Mouse (Mus musculus) lung, postnatal 36 days (tissue): ENCODE measurements at regions not wholly inside any gene's neighbourhood (a gene's known extent, or its start where the extent isn't known, plus 50 kb on each side); places are given as distances from the start of the nearest gene placed in this dataset.

ENCODE experiments used
- DNase-seq: peaks from one replicate; pipeline ENCODE4 v3.0.0; 2022; ENCODE audit warnings: mixed read lengths

DNA sequence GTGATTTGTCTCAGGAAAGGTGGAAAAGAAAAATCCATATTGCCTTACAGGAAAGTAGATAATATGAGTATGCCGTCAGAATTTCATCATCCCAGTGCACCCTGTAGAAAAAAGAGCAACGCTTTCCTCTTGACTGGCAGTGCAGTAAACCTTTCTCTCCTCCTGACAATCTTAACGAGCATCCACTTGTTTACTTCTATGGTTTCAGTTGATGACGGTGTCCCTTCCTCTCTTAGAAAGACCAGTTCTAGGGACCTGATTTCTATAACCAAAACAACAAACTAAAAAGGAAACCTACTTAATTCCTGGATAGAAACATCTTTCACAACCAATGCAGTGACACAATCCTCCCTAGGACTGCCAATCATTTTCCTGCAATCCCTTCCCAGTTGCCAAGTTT lies 714.3 kb upstream of the Cited2 start:
- no peak for DNase-seq

DNA sequence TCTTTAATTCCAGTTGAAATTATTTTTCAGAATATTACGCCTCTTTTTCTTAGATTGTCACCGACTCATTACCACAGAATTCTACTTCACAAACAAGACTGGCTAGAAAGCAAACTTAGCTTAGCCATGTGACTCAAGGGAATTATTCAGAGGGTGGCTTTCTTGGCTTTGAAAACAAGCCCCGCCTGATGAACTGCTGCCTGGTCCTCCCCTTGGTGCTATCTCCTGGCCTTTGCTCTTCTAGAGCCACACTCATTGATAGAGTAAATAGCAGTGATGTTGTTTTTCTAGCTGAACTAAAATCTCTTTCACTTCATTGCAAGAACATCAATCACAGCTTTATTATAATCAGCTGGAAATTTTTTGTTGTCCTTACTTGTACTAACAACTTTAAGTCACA lies 713.0 kb upstream of the Cited2 start:
- no peak for DNase-seq

DNA sequence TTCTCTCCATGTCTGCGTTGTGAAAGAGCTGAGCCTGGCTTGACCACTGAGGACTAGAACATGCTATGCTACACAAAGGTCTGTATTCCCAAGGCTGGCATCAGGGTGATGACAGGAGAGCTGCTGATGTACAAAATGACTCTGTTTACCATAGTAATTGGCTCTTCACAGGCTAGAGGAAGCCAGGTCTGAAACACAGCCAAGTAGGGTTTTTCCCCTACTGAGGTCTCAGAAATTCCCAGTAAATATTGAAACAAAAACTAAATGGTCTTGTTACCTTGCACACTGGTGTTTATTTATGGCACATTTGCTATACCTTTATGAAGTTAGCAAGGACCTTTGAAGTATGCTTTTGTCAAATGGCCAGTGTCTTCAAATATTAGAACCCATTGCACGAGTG lies 711.1 kb upstream of the Cited2 start:
- peak; percentile 4 for DNase-seq

DNA sequence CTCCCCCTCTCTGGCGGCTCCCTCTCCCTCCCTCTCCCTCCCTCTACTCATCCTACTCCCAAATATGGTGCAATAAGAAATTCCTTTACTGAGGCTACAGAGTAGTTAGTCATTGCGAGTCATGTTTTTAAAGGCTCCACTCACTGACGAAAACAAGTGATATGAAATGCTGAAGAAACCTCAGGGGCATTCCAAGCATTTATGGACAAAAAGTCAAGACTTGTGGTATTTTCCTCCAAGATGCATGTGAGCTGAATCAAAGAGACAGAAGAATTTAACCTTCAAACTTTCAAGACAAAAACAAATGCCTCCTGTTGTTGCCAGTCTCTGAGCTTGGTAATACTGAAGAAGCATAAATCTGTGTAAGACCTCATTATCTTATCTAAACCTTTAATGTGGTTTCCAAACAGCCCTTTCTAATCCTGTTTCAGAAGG lies 710.5 kb upstream of the Cited2 start:
- DNase-seq = peak; percentile 16

DNA sequence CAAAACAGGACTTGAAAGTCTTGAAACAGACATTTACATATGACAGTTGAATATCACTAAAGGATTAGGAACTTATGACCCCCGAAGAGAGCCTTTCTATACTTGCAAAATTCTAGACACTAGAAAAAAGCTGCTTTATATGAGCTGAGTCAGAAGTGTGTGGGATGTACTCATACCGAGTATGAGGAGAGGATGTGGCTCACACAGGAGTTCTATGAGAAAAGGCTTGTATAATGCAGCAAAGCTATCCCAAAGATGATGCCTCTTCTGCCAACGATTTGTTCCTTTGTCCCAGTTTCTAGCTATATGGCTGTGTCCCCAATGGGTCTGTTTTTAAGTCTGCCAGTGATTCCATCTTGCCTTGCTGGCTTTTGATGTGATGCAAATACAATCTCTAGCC lies 708.2 kb upstream of the Cited2 start:
- DNase-seq = no peak

DNA sequence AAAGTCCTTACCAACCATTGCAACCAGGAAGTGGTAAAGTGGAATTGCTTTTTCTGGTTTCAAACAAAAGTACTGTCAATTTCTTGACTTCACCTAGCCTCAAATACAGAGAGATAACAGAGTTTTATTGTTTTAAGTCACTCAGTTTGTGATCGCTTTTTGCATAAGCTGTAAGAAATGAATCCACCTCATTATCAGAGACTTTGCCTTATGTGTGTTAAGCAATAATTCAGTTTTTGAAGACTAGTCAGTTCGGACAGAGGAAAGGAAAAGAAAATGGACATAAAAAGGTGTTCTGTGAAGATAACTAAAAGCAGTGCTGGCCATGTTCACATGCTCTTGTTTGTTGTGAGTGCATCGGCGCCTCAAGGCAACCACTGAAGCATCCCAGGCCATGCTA lies 706.2 kb upstream of the Cited2 start:
- DNase-seq = no peak

DNA sequence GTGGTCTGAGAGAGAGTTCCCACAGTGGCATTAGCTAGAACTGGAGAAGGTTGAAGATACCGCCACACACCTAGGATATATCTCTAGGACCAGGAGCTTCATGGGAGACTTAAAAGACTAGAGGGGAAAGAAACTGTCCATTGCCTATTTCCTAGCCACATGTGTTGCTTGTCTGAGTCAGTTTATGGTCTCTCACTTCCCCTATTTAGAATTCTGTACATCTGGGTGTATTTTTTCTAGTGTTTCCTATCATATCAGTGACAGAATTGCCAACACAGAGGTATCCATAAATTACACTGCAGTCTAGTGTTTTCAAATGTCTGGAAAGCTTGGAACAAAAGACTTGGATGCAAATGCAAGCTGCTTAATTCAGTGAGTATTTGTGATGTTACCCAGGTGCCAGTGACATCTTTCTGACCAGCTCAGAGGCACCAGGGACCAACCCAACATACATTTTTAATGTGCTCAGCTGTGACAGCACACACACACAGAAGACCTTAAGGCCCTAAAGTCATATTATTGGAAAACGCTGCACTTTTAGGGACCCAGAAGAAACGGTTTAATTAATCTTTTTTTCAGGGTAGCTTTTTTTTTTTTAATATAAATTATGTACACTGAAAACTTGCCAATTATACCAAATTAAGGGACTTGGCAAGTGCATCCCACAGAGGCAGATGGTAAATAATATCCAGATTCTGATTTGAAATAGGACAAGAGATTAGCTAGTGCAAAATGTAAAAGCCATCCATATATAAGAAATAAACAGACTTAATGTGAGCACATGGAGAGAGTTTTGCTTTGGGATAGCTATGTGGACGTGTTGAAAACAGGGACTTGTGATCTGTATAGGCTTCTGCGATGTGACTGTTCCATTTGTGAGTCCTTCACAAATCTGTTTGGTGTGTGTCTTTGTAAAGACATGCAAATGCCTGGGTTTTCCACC lies 700.5 kb upstream of the Cited2 start:
- DNase-seq = no peak

DNA sequence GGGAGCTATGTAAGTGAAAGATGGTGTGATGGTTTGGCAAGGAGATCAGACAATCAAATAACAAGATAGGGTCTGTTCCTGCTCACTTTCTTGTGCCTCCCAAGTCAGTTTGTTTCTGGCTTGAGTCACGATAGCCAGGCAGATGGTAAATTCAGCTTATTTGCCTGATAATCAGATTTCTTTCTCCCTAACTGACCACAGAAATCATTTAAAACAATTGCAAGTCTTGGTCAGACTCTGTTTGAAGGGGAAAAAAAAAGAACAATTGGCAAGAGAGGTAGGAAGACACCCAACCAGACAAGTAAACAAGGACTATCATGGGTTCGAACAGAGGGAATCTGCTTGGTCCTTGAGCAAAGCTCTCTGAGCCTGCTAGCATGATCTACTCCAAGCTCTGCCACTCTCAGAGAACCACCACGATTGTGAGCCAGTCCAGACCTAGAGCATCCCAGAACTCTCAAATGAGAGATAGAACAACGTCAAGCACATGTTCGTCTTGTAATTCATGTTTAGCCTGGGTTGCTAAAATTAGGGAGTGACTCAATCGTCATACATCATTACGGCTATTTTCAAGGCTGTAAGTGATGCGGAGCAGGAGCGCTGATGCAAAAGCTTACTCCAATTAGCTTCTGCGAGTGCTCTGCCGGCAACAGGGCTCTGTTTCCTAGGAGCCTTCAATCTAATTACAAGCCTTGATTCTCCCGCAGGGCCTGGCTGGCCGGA lies 699.3 kb upstream of the Cited2 start:
- DNase-seq = no peak

DNA sequence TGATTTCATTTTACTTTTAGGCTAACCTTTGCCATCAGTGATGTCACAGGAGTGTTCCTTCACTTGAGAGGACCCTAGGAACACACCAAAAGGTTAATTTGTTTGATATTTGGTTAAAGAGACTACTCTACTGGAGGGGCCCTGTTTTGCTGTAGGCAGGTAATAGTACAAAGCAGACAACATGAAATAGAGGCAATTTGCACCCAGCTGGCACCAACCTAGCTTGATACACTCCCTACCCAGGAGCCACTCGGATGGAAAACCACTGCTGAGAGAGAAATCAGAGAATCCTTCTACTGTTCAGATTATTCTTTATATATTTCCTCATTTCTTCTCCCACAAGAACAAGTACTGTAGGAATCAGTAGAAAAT lies 698.7 kb upstream of the Cited2 start:
- no peak for DNase-seq

DNA sequence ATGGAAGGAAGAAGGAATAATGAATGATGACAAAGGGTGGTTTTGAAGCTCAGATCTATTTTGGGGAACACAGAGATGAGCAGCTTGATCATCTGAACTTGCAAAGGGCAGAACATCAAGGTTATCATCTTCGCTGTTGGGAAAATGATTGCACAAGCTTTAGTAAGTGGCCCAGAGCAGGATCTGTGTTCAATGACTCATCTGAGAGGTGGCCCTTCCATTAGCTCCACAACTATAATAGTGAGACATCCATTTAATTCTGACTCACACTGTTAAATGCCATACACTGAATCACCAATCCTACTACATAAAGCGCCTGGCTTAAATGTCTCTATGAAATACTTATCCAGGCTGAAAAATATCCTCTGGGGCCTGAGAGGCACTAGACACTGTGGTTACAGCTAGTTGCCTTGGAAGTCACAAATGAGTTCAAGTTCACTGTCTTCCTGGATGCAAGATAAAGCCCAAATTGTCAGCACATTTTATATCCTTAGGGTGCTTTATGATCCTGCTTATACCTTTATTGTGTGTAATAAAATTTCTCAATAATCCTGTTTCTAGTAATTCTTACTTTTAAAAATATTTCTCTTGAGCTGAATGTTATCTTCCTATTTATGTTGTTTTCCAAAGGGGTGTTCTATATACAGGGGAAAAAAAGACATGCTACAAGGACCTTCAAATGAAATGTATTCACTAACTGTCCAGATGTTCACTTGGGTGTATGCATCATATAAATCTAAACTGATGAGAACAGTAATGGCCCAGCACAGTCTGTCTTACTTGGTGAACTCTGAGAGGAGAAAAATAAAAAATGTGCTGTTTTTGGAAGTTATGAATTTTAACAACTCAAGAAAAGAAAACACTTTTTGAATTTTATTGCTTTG lies 687.9 kb upstream of the Cited2 start:
- DNase-seq = no peak

DNA sequence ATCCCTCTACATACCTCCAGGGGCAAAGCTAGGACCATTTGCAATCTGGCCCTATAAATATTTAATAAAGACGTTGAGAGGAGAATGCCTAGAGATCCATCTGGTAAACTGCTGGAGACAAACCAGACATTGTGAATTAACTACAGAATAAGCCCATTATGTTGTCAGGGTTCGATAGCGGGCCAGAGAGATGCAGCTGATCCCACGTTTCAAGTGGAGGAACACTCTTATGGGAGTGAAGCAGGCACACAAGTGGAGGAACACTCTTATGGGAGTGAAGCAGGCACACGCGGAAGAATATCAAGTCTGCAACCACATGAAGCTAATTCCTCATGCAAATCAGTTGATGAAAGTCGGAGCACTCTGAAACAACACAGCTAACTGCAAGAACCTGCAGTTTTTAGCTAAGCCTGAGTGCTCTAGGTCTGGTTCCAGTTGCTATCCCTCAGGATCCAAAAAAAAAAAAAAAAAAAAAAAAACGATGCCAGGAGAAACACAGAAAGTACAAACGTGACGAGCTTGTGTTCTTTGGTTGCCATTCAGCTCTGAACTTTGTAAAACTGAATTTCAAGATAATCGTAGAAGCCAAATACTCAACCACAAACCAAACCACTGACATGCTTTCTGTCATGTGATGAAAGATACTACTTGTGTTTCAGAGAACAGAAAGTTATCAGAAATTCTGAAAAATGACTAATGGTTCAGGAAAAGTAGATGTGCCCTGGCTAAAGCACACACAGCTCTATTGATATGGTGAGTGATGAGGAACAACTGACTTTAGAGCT lies 684.6 kb upstream of the Cited2 start:
- no peak for DNase-seq

DNA sequence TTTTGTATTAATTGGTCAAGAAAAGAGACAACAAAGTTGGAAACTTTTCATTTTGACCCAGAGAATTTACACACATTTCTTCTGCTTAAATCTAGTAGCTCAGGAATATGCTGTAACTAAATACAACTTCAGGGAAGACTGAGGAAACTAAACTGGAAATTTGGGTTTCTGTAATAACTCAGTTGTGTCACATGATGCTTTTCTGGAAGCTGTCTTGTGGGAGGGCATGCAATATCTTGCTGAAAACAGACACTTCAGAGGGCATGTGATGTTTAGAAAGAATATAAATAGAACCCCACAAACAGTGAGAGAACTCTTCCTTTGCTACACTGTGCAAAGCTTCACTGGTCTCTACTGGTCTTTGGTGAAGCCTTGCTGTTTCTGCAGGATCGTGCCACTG lies 680.9 kb upstream of the Cited2 start:
- DNase-seq = no peak

DNA sequence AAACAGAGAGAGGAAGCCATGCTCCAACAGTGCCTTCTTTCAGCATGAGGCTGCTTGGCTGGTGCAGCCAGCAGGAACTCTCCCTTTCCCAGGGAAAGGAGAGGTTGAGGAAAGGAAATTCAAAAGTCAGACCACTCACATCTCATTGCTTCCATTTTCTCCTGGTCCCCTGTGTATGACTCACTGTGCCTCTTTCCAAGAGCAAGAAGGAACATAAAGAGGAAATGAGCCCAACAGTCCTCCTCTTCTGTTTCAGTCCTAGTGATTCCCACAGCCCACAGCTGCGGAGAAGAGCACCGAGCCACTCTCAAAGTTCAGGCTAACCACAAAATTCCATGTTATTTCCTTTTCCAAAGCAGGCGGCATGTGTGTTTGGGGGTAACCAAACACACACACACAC lies 680.0 kb upstream of the Cited2 start:
- DNase-seq = no peak

DNA sequence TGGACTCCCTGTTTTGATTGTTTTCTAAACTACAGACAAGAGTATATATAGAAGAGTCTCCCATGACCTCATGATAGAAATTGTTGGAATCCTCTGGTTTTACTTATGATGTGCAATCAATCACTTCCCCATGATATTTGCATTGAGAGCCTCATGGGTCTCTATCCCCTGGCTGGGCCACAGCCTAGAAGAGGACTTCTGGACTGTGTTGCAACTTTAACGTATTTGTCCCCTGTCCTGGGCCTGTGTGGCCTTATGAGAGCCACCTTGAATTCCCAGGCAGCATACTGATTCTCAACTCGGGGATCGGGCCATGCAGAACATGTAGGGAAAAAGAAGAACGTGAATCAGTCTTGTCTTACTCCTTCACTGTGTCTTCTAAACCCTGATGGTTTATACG lies 676.3 kb upstream of the Cited2 start:
- DNase-seq = no peak

DNA sequence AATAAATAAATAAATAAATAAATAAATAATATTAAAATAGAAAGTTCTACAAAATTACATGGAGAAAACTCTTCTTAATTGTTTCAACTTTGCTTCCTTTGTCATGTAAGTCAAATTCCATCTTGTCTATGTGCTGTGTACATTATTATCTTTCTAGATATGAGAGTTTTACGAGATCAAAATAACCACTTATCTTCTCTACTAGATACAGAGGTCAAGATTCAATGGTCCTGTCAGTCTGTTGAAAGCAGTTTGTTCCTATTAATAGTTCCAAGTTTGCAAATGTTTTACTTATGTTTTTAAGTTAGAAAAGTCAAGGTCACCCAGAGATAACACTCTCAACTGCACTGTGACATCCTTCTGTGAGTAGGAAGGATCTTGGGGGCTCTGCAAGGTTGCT lies 650.1 kb upstream of the Cited2 start:
- no peak for DNase-seq

DNA sequence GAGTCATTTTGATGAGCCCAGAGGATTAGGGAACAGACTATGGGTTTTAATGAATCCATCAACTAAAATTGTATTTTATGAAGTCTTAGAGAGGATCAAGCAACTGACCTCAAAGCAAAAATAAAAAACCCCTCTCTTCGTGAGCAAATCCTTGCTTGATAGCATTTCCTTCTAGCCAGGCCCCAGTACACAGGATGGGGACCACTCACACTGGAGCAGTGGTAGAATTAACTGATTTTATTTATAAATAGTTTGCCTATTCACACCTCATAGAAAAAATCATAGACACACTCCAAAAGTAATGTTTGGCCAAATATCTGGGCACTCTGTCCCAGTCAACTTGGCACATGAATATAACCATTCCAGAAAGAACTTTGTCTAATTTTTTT lies 649.0 kb upstream of the Cited2 start:
- no peak for DNase-seq

DNA sequence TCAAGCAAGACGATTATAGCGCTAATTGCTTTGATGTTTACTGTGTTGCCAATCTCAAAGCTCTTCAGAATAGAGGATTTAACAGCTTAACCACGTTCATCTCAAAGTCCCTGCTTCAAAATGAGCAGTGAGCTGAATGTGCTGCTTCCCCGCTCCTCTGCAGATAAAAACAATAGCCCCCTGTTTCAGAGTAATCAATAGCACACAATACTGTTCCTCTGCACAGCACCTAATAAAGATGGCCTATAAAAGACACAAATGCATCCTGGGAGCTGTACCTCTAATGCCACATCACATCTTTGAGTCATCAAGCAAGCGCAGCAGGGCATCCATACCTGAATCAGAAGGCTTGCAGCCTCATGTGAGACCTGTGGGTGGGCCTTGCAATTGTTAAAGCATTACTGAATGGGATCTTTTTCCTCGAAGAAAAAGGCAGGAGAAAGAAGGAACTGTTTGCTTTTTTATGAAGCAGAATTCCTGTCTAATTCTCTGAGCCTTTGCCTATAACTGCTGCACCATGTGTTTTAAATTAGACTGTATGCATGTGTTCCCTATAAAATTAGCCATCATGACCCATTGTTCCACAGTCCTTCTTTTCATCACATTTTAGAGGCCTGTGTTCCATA lies 648.5 kb upstream of the Cited2 start:
- no peak for DNase-seq

DNA sequence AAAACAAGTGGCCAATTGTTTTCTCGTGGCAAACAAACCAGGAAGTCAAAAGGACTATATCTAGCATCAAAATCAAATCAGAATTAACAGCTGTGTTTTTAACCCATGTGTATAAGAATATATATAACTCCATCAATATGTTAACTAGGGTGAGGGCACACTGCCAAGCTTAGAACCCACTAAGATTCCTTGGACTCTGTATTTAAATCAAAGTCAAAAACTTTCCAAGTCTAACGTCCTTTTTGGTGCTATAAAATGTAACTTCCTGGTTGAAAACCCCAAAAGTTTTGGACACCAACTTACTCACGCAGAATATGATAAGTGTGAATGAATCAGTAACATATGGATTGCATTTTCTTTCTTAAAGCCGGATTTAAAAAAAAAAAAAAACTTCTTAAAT lies 647.9 kb upstream of the Cited2 start:
- DNase-seq = no peak

DNA sequence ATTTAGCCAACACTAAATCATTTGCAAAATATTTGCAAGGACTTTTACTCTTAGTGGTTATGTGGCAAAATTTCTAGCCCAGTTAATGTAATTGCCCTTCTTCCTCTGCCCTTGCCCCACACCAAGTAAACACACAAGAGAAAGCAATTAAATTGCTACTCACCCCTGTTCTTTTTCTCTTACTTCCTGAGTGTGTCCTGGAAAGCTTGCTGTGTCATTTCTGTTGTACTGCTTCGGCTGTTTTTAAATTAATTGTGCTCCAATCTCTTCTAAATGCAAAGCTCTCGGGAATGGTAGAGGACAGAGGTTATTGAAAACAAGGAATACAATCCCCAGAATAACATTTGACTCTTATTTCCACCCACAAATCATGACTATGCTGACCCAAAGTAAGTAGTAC lies 647.4 kb upstream of the Cited2 start:
- DNase-seq = no peak

DNA sequence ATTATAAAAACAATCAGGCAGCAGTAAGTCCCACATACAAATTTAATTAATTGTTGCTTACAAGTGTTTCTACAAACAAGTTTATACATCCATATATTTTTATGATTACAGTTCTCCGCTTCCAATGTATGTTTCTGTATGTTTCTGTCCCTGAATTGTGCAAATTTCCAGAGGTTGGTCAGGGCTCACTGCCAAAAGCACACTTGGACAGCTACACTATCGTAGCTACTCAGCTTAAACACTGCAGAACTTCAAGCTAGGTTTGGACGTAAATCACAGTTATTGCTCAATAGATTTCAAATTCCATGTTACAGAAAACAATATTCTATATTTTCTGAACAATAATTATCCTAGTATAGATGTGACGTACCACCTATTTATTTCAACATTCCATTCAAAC lies 646.8 kb upstream of the Cited2 start:
- no peak for DNase-seq

DNA sequence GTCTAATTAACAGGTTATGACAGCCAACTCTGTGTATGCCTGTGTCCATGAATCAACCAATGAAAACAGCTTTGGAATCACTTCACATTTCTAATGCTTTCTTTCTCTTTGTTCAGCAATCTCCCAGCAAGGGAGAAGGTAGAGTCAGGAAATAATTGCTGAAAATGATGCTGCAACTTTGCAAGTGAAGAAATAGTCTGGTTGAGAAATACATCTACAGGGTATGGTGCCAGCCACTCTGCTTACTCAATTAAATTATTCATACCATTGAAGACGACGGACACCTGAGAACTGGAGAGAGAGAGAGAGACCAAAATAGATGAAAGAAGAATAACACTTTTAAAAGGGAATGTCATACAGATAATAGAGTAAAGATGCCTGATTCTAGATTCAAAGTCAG lies 645.4 kb upstream of the Cited2 start:
- DNase-seq = peak; percentile 13

DNA sequence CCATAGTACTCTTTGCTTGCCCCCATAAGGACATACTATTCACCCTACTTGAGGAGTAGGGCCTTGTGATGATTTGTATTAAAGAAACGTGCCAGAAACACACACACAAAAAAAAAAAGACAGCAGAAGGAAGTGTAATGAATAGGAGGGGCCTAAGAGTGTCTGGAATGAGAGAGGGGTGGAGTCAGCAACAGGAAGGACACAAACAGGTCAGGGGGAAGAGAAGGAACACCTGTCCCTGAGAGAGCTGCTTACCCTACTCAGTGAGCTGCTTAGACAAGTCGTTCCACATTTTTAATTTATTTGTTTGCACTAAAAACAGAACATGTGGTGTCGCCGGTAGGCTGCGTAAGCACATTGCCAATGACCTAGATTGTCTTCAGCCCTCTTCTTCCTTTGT lies 642.2 kb upstream of the Cited2 start:
- DNase-seq = no peak
